ENCODE assay signal across 19 mouse cellular contexts in genomic region chr9:68094561-68094960, GRCm38 (mm10).
A peak's percentile ranks its signal among the peaks of the same experiment; 100 is the strongest.
DNase-seq lines count a peak whose midpoint lies in the region; ATAC-seq lines count a peak whose summit lies in the region.
"Had no signal": no experiment of that assay in that cellular context is flagged by ENCODE, and none has a peak within 500 bp of the region (broad histone marks: within the 10 kb centered on the region; RNA-seq: fewer than 3 reads in every experiment).

No protein-coding gene starts in this region.

- DNase-seq in cerebellum, adult 11-12 months = peak; percentile 37
- no peak for DNase-seq in cerebellum, postnatal 4 days (ENCODE audit: low spot score in 2 of 2)
- peak; percentile 47 to 54 for DNase-seq in right cerebral cortex, postnatal 10 days (ENCODE audit: low spot score in 2 of 2)
- DNase-seq in right cerebral cortex, postnatal 4 days = no peak
- DNase-seq in brain, adult 2 months (ENCODE audit: low read depth, low spot score) = peak; percentile 39
- DNase-seq in cerebellum, postnatal 10 days = peak; percentile 27 to 55
- DNase-seq in MN1 (ENCODE audit: low spot score) = no peak
- DNase-seq: adrenal gland, postnatal 14 days; gastrocnemius, postnatal 10 days; heart, adult 18-20 months; heart, postnatal 10 days; heart, postnatal 4 days had no signal

- no peak for ATAC-seq in erythroblast, adult 5-6 weeks (replicated peaks; ENCODE audit: low FRiP score, poor library complexity, severe bottlenecking)
- ATAC-seq: activated CD4-positive, CD25-positive, alpha-beta regulatory T cell, adult 4 months; forebrain, embryonic 14.5 days; hindbrain, embryonic 16.5 days; inflammation-experienced regulatory T-cells, adult 6 months; intestine, postnatal 0 days; Patski had no signal

Comparison
In these comparisons a context has a peak if more than half of its experiments do, and no peak if none do; other contexts are left out.
1. DNase-seq: peak in cerebellum, adult 11-12 months (single experiment), right cerebral cortex, postnatal 10 days (2 of 2), brain, adult 2 months (single experiment) and cerebellum, postnatal 10 days (2 of 2); none in cerebellum, postnatal 4 days (0 of 2), right cerebral cortex, postnatal 4 days (single experiment) and MN1 (single experiment).